Mouse (Mus musculus) bone marrow, adult 2 months (tissue): ENCODE measurements around the gene Phf7. TPM values are rescaled to one million over a fixed set of nuclear protein-coding genes. Genes with fewer than 3 reads are reported as not detected.

Experiments
- H3K27ac ChIP-seq: fragments of 200-500 bp; 2 replicates; pipeline ENCODE4 v1.5.1; 2012; ENCODE audit warnings: low read depth, mild to moderate bottlenecking, control low read depth, inconsistent platforms, low read length; ENCODE audit not compliant: control insufficient read depth, poor library complexity, insufficient read depth
- H3K4me1 ChIP-seq: fragments of 200-500 bp; 2 replicates; pipeline ENCODE4 v1.6.1; 2011; ENCODE audit warnings: low read length; ENCODE audit not compliant: control insufficient read depth, insufficient read depth
- H3K4me3 ChIP-seq: fragments of 200-500 bp; replicated peaks from 2 replicates; pipeline ENCODE3; 2011; ENCODE audit warnings: mild to moderate bottlenecking, low read depth, low read length, control low read depth; ENCODE audit not compliant: control insufficient read depth
- CTCF ChIP-seq: fragments of 200-500 bp; IDR thresholded peaks from 2 replicates; pipeline ENCODE4 v1.5.1; 2011; ENCODE audit warnings: low read length, control low read depth; ENCODE audit not compliant: control insufficient read depth, insufficient read depth
- POLR2A ChIP-seq: fragments of 200-500 bp; IDR thresholded peaks from 2 replicates; pipeline ENCODE4 v1.6.1; 2011; ENCODE audit warnings: low read depth, mild to moderate bottlenecking, control low read depth, low read length, borderline replicate concordance; ENCODE audit not compliant: control insufficient read depth
- WGBS: fragments of 180-500 bp; shearing (Covaris S2); methylation state at CpG from one replicate; pipeline ENCODE4 v1.1.7; 2018; 5-methylcytosine and 5-hydroxymethylcytosine counted together
- polyA plus RNA-seq: library from polyadenylated mRNA; stranded (reverse); fragments of >200 nt; gene quantifications from 2 replicates; pipeline ENCODE4 v1.2.4, GENCODE M21; 2011; ENCODE audit warnings: low replicate concordance; ENCODE audit not compliant: missing spikeins, insufficient read depth, insufficient read length

Gene Phf7
- polyA plus RNA-seq, 1 experiment, result 9.9 TPM

DNA sequence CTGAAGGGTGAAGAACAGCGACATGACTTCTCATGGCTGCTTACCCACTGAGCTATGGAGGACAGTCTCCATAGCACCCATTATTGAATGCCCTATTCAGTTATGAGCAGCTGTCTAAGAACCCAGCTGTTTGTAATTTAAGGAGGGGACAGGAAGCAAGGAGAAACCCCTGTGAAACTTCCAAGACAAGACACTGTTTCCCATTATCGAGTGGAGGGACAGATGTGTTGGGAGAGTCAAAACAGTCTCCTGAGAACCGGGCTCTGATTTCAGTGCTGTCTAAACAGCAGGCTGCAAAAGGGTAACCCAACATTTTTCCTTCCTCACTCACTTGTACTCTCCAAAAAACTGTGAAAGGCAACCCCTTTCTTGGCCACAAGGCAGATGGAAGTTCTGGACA is 10.6 kb downstream of the Phf7 start:
- H3K4me1 ChIP-seq, result no peaks in the 10 kb centered on the region
- H3K4me3 ChIP-seq, result no peak overlapping the region
- H3K27ac ChIP-seq, result no peak overlapping the region
- TF ChIP-seq CTCF, result no peak
- no peak for TF ChIP-seq POLR2A
- 80% methylated on average over 3 of the region's 3 CpGs for WGBS

DNA sequence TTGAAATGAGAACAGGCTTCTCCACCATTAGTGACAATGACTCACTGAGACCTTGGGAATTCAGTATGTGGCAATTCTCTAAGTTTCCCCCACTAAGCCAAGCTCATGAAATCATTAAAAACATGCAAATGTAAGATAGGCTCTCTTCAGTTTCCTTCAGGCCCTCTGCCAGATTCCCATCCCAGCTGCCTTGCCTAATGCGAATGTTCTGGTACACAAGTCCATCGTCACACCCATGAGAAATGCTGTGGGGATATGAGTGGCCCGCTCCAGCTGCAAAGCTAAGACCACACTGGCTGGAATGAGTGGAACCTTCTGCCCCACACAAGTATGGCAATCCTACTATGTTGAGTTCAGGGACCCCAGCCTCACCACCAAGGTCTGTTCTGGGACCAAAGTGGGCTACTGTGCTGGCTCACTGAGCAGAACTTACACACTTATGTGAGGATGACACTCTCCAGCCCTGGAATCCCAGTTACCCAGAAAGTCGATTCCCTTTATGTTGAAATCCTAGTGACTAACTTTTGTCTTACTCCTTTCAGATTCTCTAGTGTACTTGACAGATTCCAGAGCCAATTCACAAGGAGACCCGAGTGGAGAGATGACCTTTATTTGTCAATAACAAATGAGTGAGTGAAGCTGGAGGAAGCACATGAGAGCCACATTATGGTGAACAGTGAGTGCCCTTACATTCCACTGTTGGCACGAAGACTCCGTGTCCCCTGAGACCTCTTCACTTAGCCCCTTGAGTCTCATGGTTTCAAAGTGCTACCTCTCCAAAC is 13.8 kb downstream of the Phf7 start:
- WGBS, result 80% methylated on average over 7 of the region's 7 CpGs
- Histone ChIP-seq H3K4me3 (no peak overlapping the region), H3K4me1 (no peaks in the 10 kb centered on the region; the same call in 1 of the 2 replicates), H3K27ac (no peak overlapping the region)
- TF ChIP-seq CTCF (no peak), POLR2A (no peak)

DNA sequence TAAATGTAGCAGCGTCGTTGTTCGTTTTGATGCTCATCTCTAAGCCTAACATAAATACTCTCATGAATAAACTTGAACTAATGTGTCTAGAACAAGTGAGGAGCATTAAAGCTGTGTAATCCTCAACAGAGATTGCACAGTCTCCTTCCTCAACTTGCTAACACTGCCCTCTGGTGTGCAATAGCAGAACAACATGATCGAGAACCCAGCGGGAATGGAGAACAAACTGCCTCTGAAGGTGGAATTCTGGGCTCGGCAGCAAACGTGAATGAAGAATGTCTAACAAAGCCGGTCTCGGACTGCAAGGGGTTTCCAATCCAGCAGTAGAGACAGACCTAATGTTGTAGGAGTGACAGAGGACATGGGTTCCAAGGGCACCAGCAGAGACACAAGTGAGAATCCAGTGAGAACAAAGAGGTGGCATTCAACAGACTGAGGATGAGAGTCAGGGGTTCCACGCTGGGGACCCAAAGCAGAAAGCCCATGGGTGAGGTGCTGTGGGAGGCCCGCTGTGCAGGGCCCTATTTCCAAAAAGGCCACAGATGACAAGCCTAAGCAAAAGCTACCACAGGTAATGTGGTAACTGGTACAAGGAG is 17.0 kb downstream of the Phf7 start:
- Histone ChIP-seq H3K4me3 (no peak overlapping the region), H3K27ac (no peak overlapping the region), H3K4me1 (no peaks in the 10 kb centered on the region; the same call in 1 of the 2 replicates)
- TF ChIP-seq POLR2A (no peak), CTCF (peak; percentile 63)
- WGBS, result 11% methylated on average over 11 of the region's 11 CpGs

DNA sequence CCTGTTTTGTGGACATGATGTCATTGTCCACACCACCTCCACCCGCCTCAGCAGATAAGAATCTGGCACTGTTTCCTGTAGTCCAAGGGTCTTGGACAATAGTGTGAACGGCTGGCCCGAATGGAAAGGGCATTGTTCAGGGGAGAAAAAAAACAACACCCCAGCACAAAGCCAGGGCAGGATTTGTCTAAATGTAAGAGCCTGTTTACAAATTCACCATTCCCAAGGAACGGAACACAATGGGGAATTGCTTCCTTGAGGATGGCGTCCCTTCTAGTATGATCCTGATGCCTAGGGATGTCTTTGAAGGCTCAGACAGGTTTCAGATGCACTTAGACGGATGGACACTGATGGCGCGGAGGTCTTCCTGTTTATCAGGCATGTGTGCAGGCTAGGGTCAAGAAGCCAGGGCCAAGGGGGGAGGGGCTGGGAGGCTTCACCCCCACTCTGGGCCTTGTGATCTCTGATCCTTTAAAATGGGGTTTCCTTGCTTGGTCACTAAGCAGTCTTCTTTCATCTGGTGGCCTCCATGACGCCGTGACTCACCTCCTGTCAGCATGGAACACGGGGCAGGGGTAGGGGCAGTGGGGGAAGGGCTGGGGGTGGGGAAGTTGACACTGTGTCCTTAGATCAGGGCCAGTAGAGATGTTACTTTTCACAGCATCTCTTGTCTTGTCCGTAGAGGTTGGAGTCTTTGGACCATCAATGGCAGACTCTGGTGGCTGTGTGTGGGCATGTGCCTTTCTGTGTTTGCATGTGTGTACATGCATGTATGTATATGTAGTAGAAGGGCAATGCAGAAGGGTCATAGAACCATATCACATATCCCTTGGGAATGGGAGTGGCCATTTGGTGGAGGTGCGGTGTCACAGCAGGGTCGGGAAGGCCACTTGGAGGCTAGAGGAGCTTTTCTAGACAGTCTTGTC is 17.8 kb downstream of the Phf7 start:
- peaks cover 6% of the 10 kb centered on the region for H3K4me1 ChIP-seq
- 77% methylated on average over 14 of the region's 14 CpGs for WGBS
- no peak for TF ChIP-seq POLR2A
- no peak overlapping the region for H3K27ac ChIP-seq
- H3K4me3 ChIP-seq, result no peak overlapping the region

DNA sequence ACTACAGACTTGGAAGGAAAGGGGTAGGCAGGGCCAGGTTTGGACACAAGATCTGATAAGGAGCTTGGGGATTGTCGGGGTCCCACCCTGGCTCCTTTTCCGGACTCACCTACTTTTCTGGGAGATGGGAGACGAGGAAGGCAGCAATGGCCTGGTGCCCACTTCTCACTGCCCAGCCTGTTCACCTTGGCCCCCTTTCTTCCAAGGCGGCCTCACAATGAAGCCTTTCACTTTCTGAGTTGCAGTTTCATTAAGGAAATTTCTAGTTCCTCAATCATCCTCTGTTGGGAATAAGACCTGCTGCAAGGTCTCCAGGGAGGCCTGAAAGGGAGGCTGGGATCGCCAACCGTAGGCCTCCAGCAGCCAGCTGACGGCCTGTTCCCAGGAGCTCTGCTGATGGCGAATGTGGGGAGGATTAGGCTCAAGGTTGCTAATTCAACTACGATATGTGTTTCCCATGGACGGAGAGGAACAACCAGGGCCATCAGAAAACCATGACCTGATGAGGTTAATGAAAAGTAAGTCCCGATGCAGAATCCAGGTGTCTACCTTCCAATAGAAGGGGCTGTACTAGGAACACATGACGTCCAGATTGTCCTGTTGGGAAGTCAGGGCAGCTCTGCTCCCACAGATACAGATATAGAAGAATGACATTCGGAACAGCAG is 18.6 kb downstream of the Phf7 start:
- 72% methylated on average over 13 of the region's 13 CpGs for WGBS
- Histone ChIP-seq H3K4me1 (peaks cover 12% of the 10 kb centered on the region), H3K27ac (no peak overlapping the region), H3K4me3 (no peak overlapping the region)
- no peak for TF ChIP-seq CTCF
- TF ChIP-seq POLR2A, result no peak

DNA sequence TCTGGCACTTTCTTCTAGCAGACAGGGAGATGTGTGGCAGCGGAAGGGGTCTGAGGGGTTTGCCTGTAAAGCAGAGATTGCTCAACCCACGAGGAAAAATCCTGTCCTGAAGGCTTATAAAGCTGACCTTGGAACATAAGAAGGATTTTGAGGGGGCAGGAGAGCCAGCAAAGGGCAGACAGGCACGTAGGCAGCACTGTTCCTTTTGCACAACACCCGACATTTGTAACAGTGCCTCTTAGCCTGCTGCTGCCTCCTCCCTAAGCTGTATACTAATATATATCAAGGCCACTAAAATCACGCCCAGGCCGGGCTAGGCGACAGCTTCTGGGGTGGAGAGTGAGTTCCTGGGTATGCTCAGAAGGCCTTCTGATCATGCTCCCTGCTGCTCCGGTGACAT is 20.7 kb downstream of the Phf7 start:
- TF ChIP-seq CTCF (no peak), POLR2A (no peak)
- Histone ChIP-seq H3K27ac (no peak overlapping the region), H3K4me3 (no peak overlapping the region), H3K4me1 (peaks cover 15% of the 10 kb centered on the region)
- 75% methylated on average over 8 of the region's 8 CpGs for WGBS

DNA sequence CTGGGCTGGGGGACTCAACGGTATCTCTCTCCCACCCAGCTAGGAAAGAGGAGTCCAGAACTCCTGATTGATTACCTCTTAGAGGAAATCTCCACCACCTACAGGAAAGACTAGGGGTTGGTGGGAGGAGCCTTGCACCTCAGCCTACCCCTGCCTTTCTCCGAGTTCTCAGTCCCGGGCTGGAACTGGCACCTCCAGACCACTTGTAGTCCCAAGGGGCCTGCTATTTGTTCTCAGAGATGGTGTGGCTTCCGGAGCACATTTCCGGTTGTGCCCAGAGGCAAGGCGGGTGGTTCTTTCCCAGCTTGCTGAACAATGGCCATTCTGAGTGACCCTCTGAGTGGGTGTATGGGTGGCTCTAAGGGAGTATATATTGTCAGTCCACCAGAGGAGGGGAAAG is 22.9 kb downstream of the Phf7 start:
- 4% methylated on average over 6 of the region's 6 CpGs for WGBS

DNA sequence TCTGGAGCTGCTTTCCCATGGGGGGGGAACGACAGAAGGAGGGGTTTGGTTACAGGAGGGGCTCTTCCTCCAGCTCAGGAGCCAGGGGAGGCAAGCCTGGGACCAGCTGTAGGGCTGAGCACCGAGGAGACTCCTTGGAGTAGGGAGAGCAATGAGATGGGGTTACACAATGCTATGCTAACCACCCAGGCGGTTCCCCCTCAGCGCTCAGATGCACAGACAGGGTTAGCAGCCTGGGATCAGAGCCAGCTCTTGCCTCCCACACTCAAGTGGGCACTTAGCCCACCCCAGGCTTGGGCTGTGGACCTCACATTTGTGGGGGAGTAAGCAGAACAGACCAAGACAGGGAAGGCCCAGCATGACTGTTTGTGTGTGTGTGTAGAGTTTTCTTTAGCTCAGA is 24.1 kb downstream of the Phf7 start:
- no peak overlapping the region for H3K4me3 ChIP-seq
- H3K27ac ChIP-seq, result no peak overlapping the region
- WGBS, result 24% methylated on average over 4 of the region's 4 CpGs
- no peak for TF ChIP-seq CTCF
- no peak for TF ChIP-seq POLR2A
- peaks cover 15% of the 10 kb centered on the region for H3K4me1 ChIP-seq

More for the DNA sequence above, 22.9 kb downstream of the Phf7 start:
- Histone ChIP-seq H3K4me3 (no peak overlapping the region), H3K4me1 (peaks cover 15% of the 10 kb centered on the region), H3K27ac (peak overlapping the region; percentile 31)
- TF ChIP-seq POLR2A, result no peak
- no peak for TF ChIP-seq CTCF
